Mouse (Mus musculus) left cerebral cortex, adult 11 months (tissue): ENCODE data around the gene Pllp.

ENCODE experiments used
- DNase-seq: peaks from one replicate; pipeline ENCODE4 v3.0.0; 2022; ENCODE audit warnings: low spot score

Pllp gene

DNA sequence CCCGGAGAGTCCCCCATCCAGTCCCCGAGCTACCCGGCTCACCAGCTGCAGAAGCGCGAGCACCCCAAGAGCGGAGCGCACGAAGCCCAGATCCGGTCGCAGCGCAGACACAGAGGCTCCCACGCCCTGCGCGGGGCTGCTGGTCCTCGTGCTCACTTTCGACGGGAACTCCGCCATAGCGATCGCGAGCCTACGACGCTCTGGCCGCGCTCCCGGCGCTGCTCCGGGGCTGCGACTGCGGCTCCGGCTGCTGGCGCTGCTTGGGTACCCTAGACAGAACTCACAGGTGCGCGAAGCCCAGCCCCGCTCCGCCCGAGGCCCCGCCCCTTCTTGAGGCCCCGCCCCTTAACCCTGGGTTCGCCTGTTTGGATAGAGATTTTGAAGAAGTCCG, at the start of gene Pllp:
Gene Pllp, minus strand, starts transcription at position 285 of the 391 bp plus-strand sequence.
- no peak for DNase-seq

DNA sequence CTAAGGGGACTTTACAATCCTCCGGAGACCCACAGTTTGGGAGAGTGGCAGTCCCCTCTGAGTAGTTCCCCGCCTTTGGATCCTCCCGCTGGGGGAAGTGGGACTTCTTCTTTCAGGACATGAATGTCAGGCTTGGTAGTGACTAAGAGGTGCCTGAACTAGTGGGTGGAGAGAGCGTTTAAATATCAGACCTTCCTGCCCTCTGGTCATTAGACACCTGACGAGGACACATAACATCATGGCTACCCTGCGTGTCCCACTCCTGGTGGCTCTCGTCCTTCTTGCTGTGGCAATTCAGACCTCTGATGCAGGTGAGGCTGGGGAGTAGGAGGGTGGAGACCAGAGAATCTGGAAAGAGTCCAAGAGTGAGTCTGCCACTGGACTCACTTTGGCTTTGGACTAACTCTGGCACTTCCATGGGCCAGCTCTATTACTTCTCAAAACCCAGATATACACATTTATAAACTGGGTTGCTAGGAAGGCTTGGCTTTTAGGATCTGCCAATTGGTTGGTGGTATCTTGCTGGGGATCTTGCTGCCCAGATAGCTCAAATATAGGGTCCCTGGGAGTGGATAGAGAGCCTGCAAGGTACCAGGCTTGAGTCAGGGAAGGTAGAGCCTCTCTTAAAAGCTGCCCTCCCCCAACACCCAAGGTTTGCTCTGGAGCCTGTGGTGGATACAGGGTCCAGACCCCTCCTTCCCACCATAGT, 49.6 kb upstream of the Pllp start, which contains the start of gene Ccl22:
Gene Ccl22, plus strand, starts transcription at position 115 of the 709 bp plus-strand sequence.
- no peak for DNase-seq

DNA sequence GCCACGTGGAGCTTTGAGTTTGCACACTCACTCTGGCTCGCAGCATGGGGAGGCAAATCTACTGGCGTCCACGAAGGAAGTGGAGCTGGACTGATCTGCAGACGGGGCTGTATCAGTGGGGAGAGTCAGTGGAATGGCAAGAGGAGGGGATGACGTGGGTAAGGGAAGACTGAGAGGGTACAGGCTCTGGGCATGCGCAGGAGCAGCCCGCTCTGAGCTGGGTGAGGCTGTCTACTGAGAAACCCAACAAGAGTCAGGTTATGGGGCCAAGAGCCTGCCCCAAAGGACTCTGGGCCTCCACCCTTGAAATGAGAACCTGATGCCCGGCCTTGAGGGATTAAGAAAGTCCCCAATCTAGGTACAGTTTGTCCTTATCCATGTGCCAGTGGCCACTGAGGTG, 48.9 kb upstream of the Pllp start:
- no peak for DNase-seq

DNA sequence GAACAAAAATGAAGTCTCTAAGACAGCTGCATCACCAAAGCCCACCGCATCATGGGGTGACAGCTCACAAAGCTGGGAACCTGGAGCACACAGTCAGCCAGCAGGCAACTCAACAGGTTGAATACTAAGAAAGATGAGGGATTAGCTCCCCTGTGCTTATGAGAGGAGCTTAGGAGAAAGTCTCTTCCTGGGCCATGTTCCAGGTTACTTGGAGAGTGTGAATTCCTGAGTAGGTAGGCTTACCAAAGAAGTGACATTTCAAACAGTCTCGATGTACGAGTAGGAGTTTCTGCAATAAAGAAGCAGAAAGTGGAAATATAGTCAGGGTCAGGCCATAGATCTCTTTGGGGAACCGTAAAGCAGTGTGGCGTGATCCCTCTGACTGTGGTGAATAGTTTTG, 48.4 kb upstream of the Pllp start:
- no peak for DNase-seq

DNA sequence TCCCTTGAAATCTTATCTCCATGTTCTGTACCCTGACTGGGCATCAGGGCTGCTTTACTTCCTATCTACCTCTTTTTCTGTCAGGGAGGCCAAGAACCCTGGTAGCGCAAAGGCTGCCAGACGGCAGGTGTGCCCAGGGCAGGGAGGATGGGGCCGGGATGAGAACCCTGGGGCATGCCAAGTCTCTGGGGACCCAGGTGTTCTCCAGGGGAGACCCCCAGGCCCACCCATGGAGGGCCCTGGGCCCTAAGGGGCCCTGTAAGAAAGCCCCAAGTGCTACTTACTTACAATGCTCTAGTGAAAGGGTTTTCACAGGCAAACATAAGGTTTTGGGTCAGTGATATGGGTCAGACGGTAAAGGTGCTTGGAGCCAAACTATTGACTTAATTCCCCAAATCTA, 45.6 kb upstream of the Pllp start:
- DNase-seq = no peak

DNA sequence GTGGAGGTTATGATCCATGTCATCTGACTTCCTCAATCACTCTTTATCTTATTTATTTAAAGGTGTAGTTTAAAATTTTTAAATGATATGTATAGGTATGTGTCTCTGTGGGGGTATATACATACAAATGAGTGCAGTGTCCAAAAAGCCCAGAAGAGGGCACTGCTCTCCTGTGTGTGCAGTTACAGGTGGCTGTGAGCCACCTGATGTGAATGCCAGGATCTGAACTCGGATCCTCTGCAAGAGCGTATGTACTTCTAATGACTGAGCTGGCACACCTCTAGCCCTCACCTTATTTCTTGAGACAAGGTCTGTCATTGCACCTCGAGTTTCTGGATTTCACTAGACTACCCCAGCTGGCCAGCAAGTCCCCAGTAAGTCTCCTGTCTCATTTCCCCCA, 44.5 kb upstream of the Pllp start:
- no peak for DNase-seq

DNA sequence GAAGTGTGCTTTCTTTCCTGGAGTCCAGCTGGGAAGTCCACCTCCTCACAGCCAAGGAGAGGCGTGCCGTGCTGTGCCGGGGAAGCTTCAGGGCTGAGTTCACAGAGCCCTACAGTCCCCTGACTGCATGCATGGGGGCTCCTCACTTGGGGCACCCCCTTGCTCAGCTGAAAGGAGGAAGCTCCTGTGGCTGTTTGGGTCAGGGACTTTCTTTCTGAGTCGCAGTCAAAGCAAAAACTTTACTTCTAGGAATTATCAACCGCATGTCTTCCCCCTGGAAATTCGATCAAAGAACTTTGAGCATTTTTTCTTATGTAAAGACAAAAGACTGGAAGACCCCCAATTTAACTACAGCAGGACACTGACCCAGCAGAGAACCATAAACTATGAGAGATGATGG, 43.8 kb upstream of the Pllp start:
- DNase-seq = no peak

DNA sequence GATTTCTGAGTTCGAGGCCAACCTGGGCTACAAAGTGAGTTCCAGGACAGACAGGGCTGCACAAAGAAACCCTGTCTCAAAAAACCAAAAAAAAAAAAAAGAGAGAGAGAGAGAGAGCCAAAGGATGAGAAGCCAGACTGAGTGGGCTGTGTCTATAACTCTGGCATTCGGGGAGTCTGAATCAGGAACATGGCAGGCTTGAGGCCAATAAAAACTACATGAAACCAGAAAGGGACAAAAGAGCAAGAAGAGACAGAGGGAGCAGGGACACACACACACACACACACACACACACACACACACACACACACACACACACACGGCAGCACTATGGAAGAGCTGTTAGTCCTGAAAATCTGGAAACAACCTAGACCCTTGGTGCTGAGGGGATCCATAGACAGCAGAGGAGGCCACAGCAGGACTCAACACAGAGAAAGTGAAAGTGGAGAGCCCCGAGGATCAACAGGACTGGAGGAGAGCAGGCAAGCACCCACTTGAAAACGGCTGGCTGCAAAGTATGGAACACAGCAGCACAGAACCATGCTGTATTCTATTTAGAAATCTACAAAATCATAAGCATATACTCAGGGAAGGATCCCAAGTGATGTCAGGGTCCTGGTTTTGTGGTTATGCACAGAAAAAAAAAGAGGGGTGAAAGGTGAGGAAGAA, 39.5 kb upstream of the Pllp start:
- no peak for DNase-seq

DNA sequence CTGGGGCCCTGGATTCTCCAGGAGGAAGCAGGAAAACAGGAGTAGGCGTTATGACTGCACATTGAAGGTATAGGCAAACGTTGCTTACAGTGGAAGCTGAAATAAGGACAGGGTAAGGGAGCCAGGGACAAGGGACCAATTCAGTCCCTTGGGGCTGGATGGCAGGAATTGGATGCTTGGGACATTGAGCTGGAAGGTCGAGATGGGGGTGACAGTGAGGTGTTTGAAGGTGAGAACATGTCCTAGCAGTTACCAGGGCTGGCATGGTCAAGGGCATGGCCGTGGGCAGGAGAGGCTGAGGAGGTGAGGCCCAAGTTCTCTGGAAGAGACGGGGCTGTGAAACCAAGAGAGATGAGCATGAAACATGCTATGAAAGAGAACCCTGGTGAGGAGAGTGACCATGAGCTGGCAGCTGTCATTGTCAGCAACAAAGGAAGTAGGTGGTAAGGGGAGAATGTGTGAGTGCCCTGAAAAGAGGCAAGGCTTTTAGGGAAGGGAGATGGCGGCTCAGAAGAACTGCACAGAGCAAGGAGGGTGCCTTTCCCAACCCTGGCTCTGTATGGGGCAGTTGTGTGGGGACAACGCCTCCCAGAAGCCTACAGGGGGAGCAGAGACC, 38.8 kb upstream of the Pllp start:
- DNase-seq = no peak

DNA sequence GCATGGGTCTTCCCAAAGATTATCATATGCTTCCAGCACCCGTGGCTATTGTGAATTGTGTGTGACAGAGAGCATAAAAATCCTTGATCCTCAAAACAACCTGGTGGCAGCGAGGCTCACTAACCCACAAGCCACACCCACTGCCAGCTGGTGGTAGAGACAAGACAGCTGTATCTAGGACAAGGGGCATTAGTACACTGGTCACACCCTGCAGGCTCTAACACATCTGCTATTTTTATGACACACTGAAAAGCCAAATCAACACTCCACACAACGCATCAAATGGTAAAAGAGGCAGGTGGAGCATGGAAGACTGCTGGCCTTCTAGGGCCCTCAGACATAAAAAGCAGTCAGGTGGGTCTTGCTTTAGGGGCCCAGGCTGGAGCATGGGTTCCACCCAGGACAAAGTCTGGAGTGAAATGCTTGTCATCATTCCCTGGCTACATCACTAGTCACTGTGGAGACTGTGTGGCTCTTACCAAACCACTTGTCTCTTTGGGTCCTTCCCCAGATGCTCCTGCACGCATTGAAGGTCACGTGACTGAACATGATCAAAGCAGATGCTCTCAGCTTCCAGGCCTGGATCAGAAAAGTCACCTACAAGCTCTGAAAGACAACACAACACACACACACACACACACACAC, 37.9 kb upstream of the Pllp start:
- DNase-seq = no peak

DNA sequence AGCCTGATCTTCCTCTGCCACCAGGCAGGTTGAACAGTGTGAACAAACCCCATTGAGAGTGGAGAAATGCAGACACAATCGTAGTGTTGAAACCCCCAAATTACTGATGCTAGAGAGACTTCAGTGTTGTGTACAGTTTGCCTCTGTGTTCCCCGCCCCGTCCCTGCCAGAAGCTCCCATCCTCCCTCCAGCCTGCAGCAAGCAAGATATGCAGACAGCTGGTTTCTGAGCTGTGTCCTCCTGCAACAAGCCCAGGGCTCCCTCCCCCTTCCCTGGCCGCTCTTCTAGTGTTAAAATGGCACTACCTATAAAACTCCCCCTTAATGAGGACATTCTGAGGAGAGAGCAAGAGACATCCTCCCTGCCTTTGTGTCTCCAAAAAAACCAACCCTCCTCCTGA, 33.2 kb upstream of the Pllp start:
- no peak for DNase-seq

DNA sequence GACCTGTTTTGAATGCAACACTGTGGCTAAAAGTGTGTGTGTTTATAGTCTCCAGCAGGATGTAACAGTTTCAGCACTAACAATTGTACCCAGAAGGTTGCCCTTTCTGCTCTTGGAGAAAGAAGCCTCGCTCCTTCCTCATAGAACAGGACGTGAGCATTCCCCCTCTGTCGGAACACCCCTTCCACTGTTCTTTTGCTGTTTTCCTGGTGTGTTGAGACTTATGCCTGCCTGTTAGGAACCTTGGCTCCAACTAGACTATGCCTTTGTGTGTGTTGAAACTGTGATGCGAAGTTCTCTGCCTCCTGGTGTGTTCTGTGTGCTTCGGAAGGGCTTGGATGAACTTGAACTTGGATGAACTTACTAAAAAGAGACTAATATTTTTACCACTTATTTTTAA, 29.9 kb upstream of the Pllp start:
- no peak for DNase-seq

DNA sequence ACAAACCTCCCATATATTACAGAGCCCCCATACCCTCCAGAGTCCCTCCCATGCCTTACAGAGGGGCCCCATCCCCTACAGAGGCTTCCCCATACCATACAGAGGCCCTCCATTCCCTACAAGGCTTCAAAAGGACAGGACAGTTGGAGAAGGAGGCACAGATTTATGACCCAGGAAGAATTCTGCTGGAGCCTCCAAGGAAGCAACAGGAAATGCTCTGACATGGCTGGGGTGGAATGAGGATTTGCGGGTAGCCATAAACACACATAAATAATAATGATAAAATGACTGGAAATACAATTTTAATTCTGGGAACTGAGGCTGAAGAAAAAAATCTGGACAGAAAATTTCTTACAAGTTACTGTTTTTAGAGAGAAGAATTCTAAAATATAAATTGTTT, 20.8 kb upstream of the Pllp start:
- DNase-seq = no peak

DNA sequence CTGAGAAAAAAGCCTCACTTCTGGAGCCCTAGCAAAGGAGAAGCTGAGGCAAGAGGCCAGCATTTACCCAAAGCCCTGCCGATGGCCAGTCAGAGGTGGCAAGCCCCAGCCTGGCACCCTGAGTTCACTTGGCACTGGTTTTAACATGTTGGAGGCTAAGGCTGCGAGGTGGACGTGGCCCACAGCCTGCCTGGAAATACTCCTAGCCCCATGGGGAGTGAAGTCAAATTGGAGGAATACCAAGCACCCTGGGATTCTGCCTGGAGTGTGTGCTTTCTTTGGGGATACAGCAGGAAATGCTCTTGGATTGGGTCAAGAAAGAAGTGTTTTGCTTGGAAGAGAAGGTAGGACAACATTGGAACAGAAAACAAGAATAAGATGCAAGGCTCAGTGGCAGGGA, 19.8 kb upstream of the Pllp start:
- DNase-seq = no peak

DNA sequence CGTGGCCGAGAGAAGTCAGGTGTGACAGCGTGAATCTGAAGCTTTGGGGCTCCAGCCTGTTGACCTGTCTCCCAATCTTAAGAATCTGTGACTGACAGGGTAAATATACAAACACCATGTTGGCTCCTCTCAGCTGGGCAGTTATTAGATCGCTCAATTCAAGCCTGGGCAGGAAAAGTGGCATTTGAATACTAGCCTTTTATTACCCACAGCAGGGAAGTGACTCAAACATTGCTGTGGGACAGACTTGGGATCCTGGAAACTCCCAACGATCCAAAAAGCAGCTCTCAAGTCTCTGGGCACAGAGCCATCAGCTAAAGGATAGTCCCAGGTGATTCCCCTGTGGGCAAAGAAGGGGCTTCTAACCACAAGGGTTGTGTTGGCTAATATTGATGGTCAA, 18.5 kb upstream of the Pllp start:
- DNase-seq = no peak

DNA sequence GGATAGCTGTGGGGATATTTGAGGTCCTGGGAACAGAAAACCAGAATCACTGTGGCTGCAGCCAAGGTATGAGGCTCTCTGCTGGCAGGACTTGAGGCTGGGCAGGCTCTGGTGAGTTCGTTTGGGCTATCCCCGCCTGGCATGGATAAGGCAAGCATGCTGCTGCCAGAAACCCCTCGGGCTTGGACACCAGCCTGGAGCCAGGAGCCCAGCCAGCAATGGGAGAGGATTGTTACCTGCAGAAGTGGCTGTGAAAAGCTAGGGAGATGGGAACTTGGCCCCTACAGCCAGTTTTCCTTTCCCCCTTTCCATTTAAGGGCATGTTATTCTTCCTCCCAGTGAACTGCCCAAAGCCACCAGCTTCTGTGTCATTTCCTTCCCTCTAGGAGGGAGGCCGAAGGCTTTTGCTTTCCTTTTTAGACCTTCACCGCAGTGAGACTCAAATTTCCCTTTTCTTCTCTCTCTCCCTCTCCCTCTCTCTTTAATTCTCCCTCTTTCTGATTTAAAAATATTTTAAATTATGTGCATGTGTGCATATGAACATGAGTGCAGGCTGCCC, 15.2 kb upstream of the Pllp start:
- no peak for DNase-seq

DNA sequence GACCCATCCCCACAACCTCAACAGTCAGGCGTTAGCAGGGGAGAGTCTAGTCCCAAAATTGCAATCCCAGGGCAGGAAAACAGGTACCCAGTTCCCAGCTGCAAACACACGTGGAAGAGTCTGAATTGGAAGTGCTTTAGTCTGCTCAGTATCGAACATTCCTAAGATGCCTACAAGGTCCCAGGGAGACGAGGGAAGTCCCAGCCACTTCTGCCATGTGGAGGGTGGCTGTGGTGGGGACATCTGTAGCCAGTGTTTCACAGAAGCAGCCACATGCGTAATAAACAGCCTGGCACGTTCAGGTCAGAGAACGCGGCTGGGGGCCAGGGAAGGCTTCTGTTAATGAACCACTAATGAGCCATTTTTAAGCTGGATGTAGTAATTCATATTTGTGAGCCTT, 14.3 kb upstream of the Pllp start:
- no peak for DNase-seq

DNA sequence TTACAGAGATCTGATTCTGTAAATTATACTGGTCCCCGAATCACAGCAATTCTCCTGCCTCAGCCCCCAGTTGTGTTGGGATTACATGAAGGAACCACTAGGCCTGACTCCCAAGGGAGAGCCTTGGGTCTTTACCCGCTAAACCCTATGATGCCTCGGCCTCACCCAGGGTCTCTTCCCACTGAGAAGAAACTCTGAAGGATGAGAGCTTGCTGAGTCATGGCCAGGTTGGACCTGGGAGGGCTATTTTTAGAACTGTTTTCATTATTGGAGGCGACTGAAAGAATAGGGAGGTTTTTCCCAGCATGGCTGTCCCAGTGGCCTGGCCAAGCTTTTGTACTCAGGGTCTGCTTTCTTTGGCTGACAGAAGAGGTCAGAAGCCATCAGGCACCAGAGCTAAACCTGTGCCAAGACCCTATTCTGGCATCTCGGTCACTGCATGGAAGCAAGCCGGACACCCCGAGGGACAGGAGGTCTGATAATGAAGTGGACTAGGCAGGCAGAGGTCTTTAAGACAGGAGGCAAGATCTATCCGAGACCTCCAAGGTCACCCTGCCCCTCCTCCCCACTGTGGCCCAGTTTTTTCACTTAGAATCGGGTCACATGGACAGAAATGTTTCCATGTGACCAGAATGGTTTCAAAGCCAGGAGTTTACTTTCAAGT, 10.8 kb upstream of the Pllp start:
- DNase-seq = no peak

DNA sequence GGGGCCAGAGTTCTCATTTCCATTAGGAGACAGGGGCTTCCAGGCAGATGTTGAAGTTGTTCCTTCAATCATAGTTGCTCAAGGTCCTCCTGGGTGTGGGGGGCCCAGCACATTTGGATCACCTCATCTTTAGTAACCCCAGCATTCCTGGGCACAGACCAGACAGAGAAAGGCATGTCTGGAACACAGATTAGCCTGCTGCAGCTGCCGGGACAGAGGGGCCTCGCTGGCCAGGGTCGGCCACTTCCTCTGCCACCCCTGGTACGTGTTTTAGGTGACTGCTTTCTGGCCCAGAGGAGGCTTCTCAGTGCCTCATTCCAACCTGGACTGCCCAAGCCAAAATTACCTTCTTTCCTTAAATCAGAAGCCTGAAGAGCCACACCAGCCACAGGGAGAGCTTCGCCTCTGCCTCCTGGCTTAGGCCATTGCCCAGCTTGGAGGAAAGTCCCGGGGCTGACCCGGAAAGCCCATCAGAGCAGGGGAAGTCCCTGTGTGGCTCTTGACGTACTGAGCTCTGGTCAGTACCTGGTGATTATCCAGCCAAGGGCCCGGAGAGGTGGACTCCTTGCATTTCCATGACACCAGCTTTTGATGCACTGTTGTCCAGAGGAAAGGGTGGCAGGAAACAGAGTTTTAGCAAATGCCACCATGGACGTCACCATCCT, 9.6 kb upstream of the Pllp start:
- no peak for DNase-seq

DNA sequence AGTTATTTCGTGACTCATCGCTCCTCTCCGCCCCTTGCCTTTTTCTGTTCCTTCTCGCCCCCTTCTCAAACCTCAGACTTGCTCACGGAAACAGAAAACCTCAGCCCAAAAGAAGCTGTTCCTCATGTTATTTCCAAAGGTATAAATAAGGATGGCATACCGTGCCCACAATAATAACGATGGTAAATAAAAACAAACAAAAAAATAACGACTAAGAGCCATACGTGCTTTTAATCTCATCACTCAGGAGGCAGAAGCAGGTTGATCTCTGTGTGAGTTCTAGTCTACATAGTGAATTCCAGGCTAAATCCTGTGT, 8.5 kb upstream of the Pllp start:
- DNase-seq = no peak

DNA sequence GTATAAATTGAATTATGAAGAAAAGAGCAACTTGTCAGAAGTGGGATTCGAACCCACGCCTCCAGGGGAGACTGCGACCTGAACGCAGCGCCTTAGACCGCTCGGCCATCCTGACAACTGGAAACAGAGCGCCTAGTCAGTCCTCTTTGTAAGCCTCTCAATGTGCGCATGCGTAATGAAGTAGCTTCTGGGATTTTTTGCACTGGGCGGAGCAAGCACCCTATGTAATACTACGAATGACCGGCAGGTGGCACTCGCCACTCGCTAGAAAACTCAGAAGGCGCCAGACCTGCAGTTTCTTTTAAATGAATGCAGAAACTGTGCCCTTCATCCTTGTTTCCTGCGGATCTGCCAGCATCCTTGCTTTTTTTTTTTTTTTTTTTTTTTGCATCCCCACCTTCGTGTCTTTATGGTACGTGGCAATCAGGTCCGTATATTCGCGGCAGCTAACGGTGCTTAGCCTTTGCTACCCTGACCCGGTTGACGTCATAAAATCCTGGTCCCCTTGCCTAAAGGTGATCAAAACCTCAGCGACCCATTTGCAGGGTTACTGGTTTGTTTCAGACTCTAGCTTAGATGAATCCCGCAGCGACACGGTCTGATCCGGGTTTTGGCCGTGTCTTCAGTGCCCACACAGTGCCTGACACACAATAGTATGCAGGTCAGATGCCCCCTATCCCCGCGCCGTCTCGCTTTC, 8.0 kb upstream of the Pllp start:
- peak; percentile 95 for DNase-seq
